Mouse (Mus musculus): ENCODE results near the gene Atp2b1. TPM values are rescaled to one million over a fixed set of nuclear protein-coding genes. Genes with fewer than 3 reads are reported as not detected.

Gene Atp2b1
- polyA plus RNA-seq, 1 experiment = 4.1 TPM

GRCm38 (mm10) chr10:98949750-98950149, 35.5 kb downstream of the Atp2b1 start:
- H3K4me3 ChIP-seq (ENCODE audit: control insufficient read depth, low read depth, low read length) = no peak overlapping the region
- no peaks in the 10 kb centered on the region for H3K4me1 ChIP-seq (ENCODE audit: control insufficient read depth, insufficient read depth, low read length)
- no peaks in the 10 kb centered on the region for H3K36me3 ChIP-seq (ENCODE audit: control insufficient read depth, insufficient read depth, low read length)
- no peak for TF ChIP-seq CTCF (IDR thresholded peaks at IDR 0.05; ENCODE audit: control insufficient read depth, insufficient read depth, insufficient replicate concordance, low read depth, low read length)
- TF ChIP-seq POLR2A (IDR thresholded peaks at IDR 0.05; ENCODE audit: control insufficient read depth, low read depth, low read length) = no peak
- no peak overlapping the region for H3K27ac ChIP-seq (ENCODE audit: control insufficient read depth, insufficient read depth, low read depth, low read length)
- H3K27me3 ChIP-seq (ENCODE audit: control insufficient read depth, insufficient read depth, low read length) = no peaks in the 10 kb centered on the region

- Histone ChIP-seq H3K27ac (ENCODE audit: control insufficient read depth, insufficient read depth, low read depth, low read length) (no peak overlapping the region), H3K27me3 (ENCODE audit: control insufficient read depth, insufficient read depth, low read length) (no peaks in the 10 kb centered on the region), H3K4me1 (ENCODE audit: control insufficient read depth, insufficient read depth, low read length) (no peaks in the 10 kb centered on the region), H3K4me3 (ENCODE audit: control insufficient read depth, low read depth, low read length) (no peak overlapping the region), H3K36me3 (ENCODE audit: control insufficient read depth, insufficient read depth, low read length) (no peaks in the 10 kb centered on the region)
- TF ChIP-seq POLR2A (IDR thresholded peaks at IDR 0.05; ENCODE audit: control insufficient read depth, low read depth, low read length) = no peak
- TF ChIP-seq CTCF (IDR thresholded peaks at IDR 0.05; ENCODE audit: control insufficient read depth, insufficient read depth, insufficient replicate concordance, low read depth, low read length) = no peak
Measured at GRCm38 (mm10) chr10:98951286-98952270, 37.4 kb downstream of the Atp2b1 start.

GRCm38 (mm10) chr10:98954230-98954993, 40.2 kb downstream of the Atp2b1 start:
- Histone ChIP-seq H3K4me1 (ENCODE audit: control insufficient read depth, insufficient read depth, low read length) (no peaks in the 10 kb centered on the region), H3K4me3 (ENCODE audit: control insufficient read depth, low read depth, low read length) (no peak overlapping the region)
- TF ChIP-seq POLR2A (IDR thresholded peaks at IDR 0.05; ENCODE audit: control insufficient read depth, low read depth, low read length) = no peak

GRCm38 (mm10) chr10:98956124-98956523, 41.9 kb downstream of the Atp2b1 start:
- TF ChIP-seq CTCF (IDR thresholded peaks at IDR 0.05; ENCODE audit: control insufficient read depth, insufficient read depth, insufficient replicate concordance, low read depth, low read length) = no peak
- TF ChIP-seq POLR2A (IDR thresholded peaks at IDR 0.05; ENCODE audit: control insufficient read depth, low read depth, low read length) = no peak
- no peak overlapping the region for H3K4me3 ChIP-seq (ENCODE audit: control insufficient read depth, low read depth, low read length)
- no peaks in the 10 kb centered on the region for H3K4me1 ChIP-seq (ENCODE audit: control insufficient read depth, insufficient read depth, low read length)
- no peak overlapping the region for H3K27ac ChIP-seq (ENCODE audit: control insufficient read depth, insufficient read depth, low read depth, low read length)
- no peaks in the 10 kb centered on the region for H3K36me3 ChIP-seq (ENCODE audit: control insufficient read depth, insufficient read depth, low read length)
- no peaks in the 10 kb centered on the region for H3K27me3 ChIP-seq (ENCODE audit: control insufficient read depth, insufficient read depth, low read length)

More at GRCm38 (mm10) chr10:98954230-98954993, 40.2 kb downstream of the Atp2b1 start:
- Histone ChIP-seq H3K36me3 (ENCODE audit: control insufficient read depth, insufficient read depth, low read length) (no peaks in the 10 kb centered on the region), H3K27ac (ENCODE audit: control insufficient read depth, insufficient read depth, low read depth, low read length) (no peak overlapping the region), H3K27me3 (ENCODE audit: control insufficient read depth, insufficient read depth, low read length) (no peaks in the 10 kb centered on the region)

GRCm38 (mm10) chr10:98958752-98959151, 44.5 kb downstream of the Atp2b1 start:
- H3K36me3 ChIP-seq (ENCODE audit: control insufficient read depth, insufficient read depth, low read length) = no peaks in the 10 kb centered on the region
- H3K27ac ChIP-seq (ENCODE audit: control insufficient read depth, insufficient read depth, low read depth, low read length) = no peak overlapping the region
- no peak overlapping the region for H3K4me3 ChIP-seq (ENCODE audit: control insufficient read depth, low read depth, low read length)
- no peaks in the 10 kb centered on the region for H3K27me3 ChIP-seq (ENCODE audit: control insufficient read depth, insufficient read depth, low read length)
- H3K4me1 ChIP-seq (ENCODE audit: control insufficient read depth, insufficient read depth, low read length) = no peaks in the 10 kb centered on the region
- TF ChIP-seq POLR2A (IDR thresholded peaks at IDR 0.05; ENCODE audit: control insufficient read depth, low read depth, low read length) = no peak
- no peak for TF ChIP-seq CTCF (IDR thresholded peaks at IDR 0.05; ENCODE audit: control insufficient read depth, insufficient read depth, insufficient replicate concordance, low read depth, low read length)

GRCm38 (mm10) chr10:98959385-98959784, 45.2 kb downstream of the Atp2b1 start:
- Histone ChIP-seq H3K4me3 (ENCODE audit: control insufficient read depth, low read depth, low read length) (no peak overlapping the region), H3K4me1 (ENCODE audit: control insufficient read depth, insufficient read depth, low read length) (no peaks in the 10 kb centered on the region), H3K27me3 (ENCODE audit: control insufficient read depth, insufficient read depth, low read length) (no peaks in the 10 kb centered on the region), H3K27ac (ENCODE audit: control insufficient read depth, insufficient read depth, low read depth, low read length) (no peak overlapping the region), H3K36me3 (ENCODE audit: control insufficient read depth, insufficient read depth, low read length) (no peaks in the 10 kb centered on the region)
- TF ChIP-seq POLR2A (IDR thresholded peaks at IDR 0.05; ENCODE audit: control insufficient read depth, low read depth, low read length) (no peak), CTCF (IDR thresholded peaks at IDR 0.05; ENCODE audit: control insufficient read depth, insufficient read depth, insufficient replicate concordance, low read depth, low read length) (no peak)

- Histone ChIP-seq H3K36me3 (ENCODE audit: control insufficient read depth, insufficient read depth, low read length) (no peaks in the 10 kb centered on the region), H3K4me1 (ENCODE audit: control insufficient read depth, insufficient read depth, low read length) (no peaks in the 10 kb centered on the region), H3K27ac (ENCODE audit: control insufficient read depth, insufficient read depth, low read depth, low read length) (no peak overlapping the region), H3K27me3 (ENCODE audit: control insufficient read depth, insufficient read depth, low read length) (no peaks in the 10 kb centered on the region), H3K4me3 (ENCODE audit: control insufficient read depth, low read depth, low read length) (no peak overlapping the region)
- TF ChIP-seq POLR2A (IDR thresholded peaks at IDR 0.05; ENCODE audit: control insufficient read depth, low read depth, low read length) = no peak
- no peak for TF ChIP-seq CTCF (IDR thresholded peaks at IDR 0.05; ENCODE audit: control insufficient read depth, insufficient read depth, insufficient replicate concordance, low read depth, low read length)
Measured at GRCm38 (mm10) chr10:98960911-98961310, 46.7 kb downstream of the Atp2b1 start.

All from testis, adult 2 months (tissue).